Mouse (Mus musculus) kidney, embryonic 15.5 days (tissue): ENCODE measurements around the gene Gm10134. TPM values are rescaled to one million over a fixed set of nuclear protein-coding genes. Genes with fewer than 3 reads are reported as not detected.

Source experiments
- ATAC-seq: fragments of 200-750 bp; cut with Nextera tagmentation; replicated peaks from 2 replicates; pipeline ENCODE4 v1.8.0; 2017; ENCODE audit warnings: moderate TSS enrichment; ENCODE audit not compliant: low FRiP score
- H3K27ac ChIP-seq: fragments of 300-500 bp; sonication (generic); 2 replicates; pipeline ENCODE4 v1.5.1; 2015; ENCODE audit warnings: mild to moderate bottlenecking, inconsistent platforms
- H3K27me3 ChIP-seq: fragments of 300-500 bp; sonication (generic); 2 replicates; pipeline ENCODE4 v1.6.1; 2015; ENCODE audit warnings: inconsistent platforms
- H3K36me3 ChIP-seq: fragments of 300-500 bp; sonication (generic); 2 replicates; pipeline ENCODE4 v1.6.1; 2015; ENCODE audit warnings: inconsistent platforms
- H3K4me1 ChIP-seq: fragments of 300-500 bp; sonication (generic); 2 replicates; pipeline ENCODE4 v1.6.1; 2015; ENCODE audit warnings: inconsistent platforms
- H3K4me2 ChIP-seq: fragments of 300-500 bp; sonication (generic); 2 replicates; pipeline ENCODE4 v1.6.1; 2015; ENCODE audit warnings: moderate library complexity, mild to moderate bottlenecking, inconsistent platforms
- H3K4me3 ChIP-seq: fragments of 300-500 bp; sonication (generic); replicated peaks from 2 replicates; pipeline ENCODE4 v1.5.1; 2015; ENCODE audit warnings: mild to moderate bottlenecking, inconsistent platforms
- H3K9ac ChIP-seq: fragments of 300-500 bp; sonication (generic); 2 replicates; pipeline ENCODE4 v1.6.1; 2015; ENCODE audit warnings: mild to moderate bottlenecking, inconsistent platforms
- H3K9me3 ChIP-seq: fragments of 300-500 bp; sonication (generic); replicated peaks from 2 replicates; pipeline ENCODE4 v1.6.1; 2016; ENCODE audit warnings: inconsistent platforms
- WGBS: fragments of 180-500 bp; shearing (Covaris S2); methylation state at CpG from one replicate; pipeline ENCODE4 v1.1.7; 2015; ENCODE audit warnings: mixed read lengths; 5-methylcytosine and 5-hydroxymethylcytosine counted together
- polyA plus RNA-seq: library from polyadenylated mRNA; unstranded; fragments of >200 nt; fragmentation: Nextera tagmentation; extraction: Ambion mirVana; gene quantifications from 2 replicates; pipeline ENCODE4 v1.2.1, GENCODE M21; 2015

Gm10134 gene
- polyA plus RNA-seq, 1 experiment from 2014 or later: 12.6 TPM

GRCm38 (mm10) chr2:28525219-28525942, 19.5 kb downstream of the Gm10134 start:
- WGBS: 20% methylated on average over 11 of the region's 11 CpGs
- peak; percentile 72 for ATAC-seq

DNA sequence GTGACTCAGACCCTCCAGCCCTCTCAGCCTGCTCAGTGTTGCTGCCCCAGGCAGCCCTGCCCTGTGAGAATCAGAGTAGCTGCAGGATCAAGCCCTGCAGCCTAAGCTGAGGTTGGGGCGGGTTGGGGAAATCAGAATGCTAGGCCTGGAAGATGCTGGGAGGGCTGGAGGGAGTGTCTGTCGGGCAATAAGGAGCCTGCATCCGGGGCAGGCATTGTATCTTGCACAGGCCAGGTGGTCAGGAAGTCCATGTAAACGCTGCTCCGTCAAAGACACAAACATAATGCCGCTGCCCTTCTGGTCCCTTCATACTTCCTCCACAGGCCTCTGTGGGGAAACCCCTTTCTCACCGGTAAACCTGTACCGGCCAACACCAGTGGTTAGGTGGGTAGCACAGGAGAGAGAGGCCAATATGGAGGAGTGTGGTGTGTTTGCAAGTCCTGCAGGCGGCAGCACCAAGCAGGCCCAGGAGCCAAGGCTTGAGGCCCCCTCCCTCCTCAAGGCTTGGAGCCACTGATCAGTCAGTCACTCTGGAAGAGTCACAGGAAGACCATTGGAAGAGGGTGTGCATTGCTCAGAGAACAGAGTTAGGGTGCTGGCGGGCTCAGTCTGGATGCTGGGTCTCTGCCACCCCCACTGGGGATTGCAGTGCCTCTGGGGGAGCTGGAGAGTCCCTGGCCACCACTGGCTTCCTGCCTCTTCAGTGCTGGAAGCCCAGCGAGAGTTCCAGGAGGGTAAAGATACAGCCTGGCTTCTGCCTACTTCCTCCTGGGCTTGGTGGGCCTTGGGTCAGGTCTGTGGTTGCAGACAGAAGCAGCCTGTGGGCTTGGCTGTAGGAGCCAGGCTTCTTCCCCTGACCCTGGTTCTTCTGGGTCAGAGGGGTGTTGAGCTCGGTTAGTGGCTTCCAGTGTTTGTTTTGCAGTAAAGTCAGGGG, 20.3 kb downstream of the Gm10134 start:
- H3K4me3 ChIP-seq: no peak overlapping the region

More at GRCm38 (mm10) chr2:28525219-28525942, 19.5 kb downstream of the Gm10134 start:
- Histone ChIP-seq H3K9me3 (no peaks in the 10 kb centered on the region), H3K9ac (no peak overlapping the region), H3K27ac (peak overlapping the region; percentile 76), H3K27me3 (no peaks in the 10 kb centered on the region), H3K4me3 (no peak overlapping the region), H3K4me1 (peaks cover 65% of the 10 kb centered on the region), H3K36me3 (no peaks in the 10 kb centered on the region), H3K4me2 (peak overlapping the region; percentile 26; the same call in 1 of the 2 replicates)

DNA sequence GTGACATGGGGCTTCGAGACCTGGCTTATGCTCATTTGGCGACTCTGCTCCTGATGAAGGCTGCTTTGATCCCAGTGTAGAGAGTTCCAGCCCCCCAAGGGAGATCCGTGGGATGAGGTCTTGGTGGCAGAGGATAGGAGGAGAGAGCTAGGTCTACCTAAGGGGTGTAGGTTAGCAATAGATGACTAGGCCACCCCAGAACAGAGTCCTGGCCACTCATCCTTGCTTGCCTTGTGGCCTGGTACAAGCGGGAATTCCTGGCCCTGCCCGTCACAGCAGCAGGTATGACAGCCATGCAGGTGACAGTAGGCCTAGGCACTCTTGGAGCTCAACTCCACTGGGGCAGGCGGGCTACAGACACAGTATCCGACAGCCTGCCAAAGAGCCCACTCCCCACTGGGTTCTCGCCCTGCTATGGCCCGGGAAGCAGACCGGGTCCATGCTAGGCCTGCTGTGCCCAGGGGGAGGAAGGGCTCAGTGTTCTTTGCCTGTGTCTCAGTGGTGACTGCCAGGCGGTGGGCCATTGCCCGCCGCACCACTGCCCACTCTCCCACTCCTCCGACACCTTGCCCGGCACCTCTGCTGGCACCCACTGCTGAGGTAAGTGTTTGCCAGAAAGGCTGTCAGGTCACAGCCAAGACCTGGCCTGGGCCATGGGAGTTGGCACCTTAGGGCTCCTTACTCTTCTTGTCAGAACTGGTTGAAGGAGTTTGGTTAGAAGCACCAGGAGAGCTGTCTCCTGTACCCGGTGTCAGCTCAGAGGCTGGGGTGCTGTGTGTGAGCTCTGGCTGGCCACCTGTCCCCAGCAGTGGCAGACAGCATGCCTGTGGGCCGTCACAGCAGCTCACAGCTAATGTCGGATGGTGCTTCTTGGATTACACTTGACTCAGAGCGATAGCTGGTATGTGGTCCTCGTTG, 21.8 kb downstream of the Gm10134 start:
- no peak overlapping the region for H3K27ac ChIP-seq

More for the DNA sequence above, 20.3 kb downstream of the Gm10134 start:
- Histone ChIP-seq H3K9ac (no peak overlapping the region), H3K27me3 (no peaks in the 10 kb centered on the region), H3K9me3 (no peaks in the 10 kb centered on the region), H3K36me3 (no peaks in the 10 kb centered on the region), H3K27ac (peak overlapping the region; percentile 76), H3K4me1 (peaks cover 72% of the 10 kb centered on the region), H3K4me2 (no peak overlapping the region; the same call in 1 of the 2 replicates)
- ATAC-seq: no peak
- WGBS: 37% methylated on average over 12 of the region's 12 CpGs

GRCm38 (mm10) chr2:28528354-28528730, 22.4 kb downstream of the Gm10134 start:
- no peaks in the 10 kb centered on the region for H3K27me3 ChIP-seq
- no peak overlapping the region for H3K4me3 ChIP-seq
- H3K27ac ChIP-seq: no peak overlapping the region
- no peak overlapping the region for H3K9ac ChIP-seq
- no peaks in the 10 kb centered on the region for H3K9me3 ChIP-seq
- H3K36me3 ChIP-seq: no peaks in the 10 kb centered on the region
- WGBS: 74% methylated on average over 7 of the region's 7 CpGs
- H3K4me1 ChIP-seq: peaks cover 81% of the 10 kb centered on the region
- no peak for ATAC-seq
- H3K4me2 ChIP-seq: no peak overlapping the region

More for the DNA sequence above, 21.8 kb downstream of the Gm10134 start:
- Histone ChIP-seq H3K4me3 (no peak overlapping the region), H3K27me3 (no peaks in the 10 kb centered on the region), H3K9ac (no peak overlapping the region), H3K9me3 (no peaks in the 10 kb centered on the region), H3K4me1 (peaks cover 78% of the 10 kb centered on the region), H3K36me3 (no peaks in the 10 kb centered on the region), H3K4me2 (no peak overlapping the region)
- WGBS: 79% methylated on average over 20 of the region's 20 CpGs
- no peak for ATAC-seq

DNA sequence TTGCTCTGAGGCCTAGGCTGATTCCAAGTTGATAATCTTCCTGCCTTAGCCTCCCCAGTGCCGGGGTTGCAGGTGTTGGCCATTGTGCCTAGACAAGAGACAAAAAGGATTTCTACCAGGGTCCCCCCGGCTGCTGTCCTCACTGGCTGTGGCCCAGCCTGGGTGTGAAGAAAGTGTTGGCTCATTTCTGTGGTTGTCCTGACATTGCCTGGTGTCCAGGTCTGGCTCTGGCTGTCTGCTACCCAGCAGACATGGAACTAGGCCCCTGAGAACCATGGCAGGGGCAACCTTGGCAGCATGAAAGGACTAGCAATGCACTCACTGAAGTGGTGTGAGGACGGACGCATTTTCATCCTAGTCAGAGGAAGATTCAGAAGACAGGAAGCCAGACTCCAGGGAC, 24.0 kb downstream of the Gm10134 start:
- H3K4me2 ChIP-seq: no peak overlapping the region
- H3K9me3 ChIP-seq: no peaks in the 10 kb centered on the region
- no peaks in the 10 kb centered on the region for H3K36me3 ChIP-seq
- 64% methylated on average over 4 of the region's 4 CpGs for WGBS
- H3K27me3 ChIP-seq: no peaks in the 10 kb centered on the region
- ATAC-seq: no peak
- peaks cover 83% of the 10 kb centered on the region for H3K4me1 ChIP-seq
- H3K27ac ChIP-seq: no peak overlapping the region
- H3K9ac ChIP-seq: no peak overlapping the region
- no peak overlapping the region for H3K4me3 ChIP-seq

DNA sequence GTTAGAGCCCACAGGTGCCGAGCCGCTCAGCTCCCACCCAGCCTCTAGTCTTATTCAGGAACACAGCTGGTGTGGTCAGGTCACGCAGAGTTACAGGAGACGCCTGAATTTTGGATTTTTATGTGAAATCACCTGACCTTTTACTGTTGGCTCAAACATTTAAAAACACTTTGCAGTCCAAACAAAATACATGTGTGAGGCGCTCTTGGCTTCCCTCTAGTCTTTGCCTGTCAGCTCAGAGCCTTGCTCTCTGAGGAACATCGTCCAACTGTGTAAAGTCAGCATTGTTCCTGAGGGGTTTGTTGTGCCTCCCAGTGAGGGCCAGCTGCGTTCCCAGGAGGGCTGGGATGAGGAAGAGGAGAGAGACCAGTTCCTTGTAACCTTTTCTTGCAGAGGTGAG, 24.4 kb downstream of the Gm10134 start:
- Histone ChIP-seq H3K27ac (0 out of 2 replicates have a peak overlapping the region, but pooled peaks have one; percentile 11), H3K9me3 (no peaks in the 10 kb centered on the region), H3K36me3 (no peaks in the 10 kb centered on the region), H3K9ac (no peak overlapping the region), H3K4me1 (peaks cover 83% of the 10 kb centered on the region), H3K27me3 (no peaks in the 10 kb centered on the region), H3K4me3 (no peak overlapping the region), H3K4me2 (no peak overlapping the region)
- WGBS: 53% methylated on average over 7 of the region's 7 CpGs
- ATAC-seq: no peak

- Histone ChIP-seq H3K4me2 (peak overlapping the region; percentile 83), H3K27me3 (no peaks in the 10 kb centered on the region), H3K9me3 (no peaks in the 10 kb centered on the region), H3K4me3 (peak overlapping the region; percentile 74), H3K4me1 (peaks cover 89% of the 10 kb centered on the region), H3K36me3 (no peaks in the 10 kb centered on the region), H3K27ac (peak overlapping the region; percentile 68), H3K9ac (peak overlapping the region; percentile 74)
- peak; percentile 91 for ATAC-seq
- 3% methylated on average over 49 of the region's 49 CpGs for WGBS
Measured at GRCm38 (mm10) chr2:28532938-28533771, 27.3 kb downstream of the Gm10134 start.

GRCm38 (mm10) chr2:28533901-28534435, 28.1 kb downstream of the Gm10134 start:
- Histone ChIP-seq H3K9ac (peak overlapping the region; percentile 74), H3K4me2 (peak overlapping the region; percentile 83), H3K36me3 (no peaks in the 10 kb centered on the region), H3K9me3 (no peaks in the 10 kb centered on the region), H3K27ac (peak overlapping the region; percentile 68), H3K27me3 (no peaks in the 10 kb centered on the region), H3K4me1 (peaks cover 95% of the 10 kb centered on the region), H3K4me3 (peak overlapping the region; percentile 74)
- 63% methylated on average over 7 of the region's 7 CpGs for WGBS
- ATAC-seq: no peak

DNA sequence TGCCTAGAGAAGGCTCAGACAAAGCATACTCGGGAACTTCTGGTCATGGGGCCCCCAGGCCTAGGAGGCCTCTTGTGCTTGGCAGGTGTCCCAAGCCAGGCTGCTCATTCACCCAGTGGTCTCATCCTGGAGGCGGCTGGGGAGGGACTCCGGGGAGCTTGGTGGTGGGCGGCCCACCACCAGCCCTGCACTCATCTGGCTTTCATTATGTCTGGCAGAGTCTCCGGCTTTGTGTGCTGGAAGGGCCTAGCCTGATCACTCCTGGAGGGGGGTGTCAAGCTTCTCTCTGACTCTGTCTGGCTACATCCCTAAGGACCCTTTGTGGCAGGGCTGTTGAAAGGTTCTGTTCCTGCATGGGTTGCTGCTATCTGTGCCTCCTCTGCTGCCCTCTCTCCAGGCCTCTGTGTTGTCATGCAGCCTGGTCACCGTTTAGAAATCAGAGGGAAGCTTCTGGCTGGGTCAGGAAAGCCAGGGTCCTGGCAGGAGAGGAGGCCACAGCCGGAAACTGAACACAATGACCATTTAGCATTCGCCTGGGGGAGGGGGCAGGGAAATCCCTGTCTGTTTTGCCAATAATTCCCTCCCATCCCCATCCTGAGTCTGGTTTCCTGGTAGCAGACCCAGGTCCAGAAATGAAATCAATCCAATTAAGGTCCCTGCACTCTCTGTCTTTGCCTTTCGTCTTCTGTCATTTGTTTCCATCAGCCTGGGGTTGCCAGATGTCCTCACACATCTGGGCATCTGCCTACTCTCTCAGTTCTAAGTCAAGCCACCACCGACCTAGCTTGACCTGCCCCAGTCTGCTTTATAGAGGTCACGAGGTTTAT, 28.8 kb downstream of the Gm10134 start:
- Histone ChIP-seq H3K9ac (0 out of 2 replicates have a peak overlapping the region, but pooled peaks have one; percentile 74), H3K27me3 (no peaks in the 10 kb centered on the region), H3K4me2 (peak overlapping the region; percentile 83), H3K27ac (peak overlapping the region; percentile 68), H3K4me1 (peaks cover 99% of the 10 kb centered on the region), H3K36me3 (no peaks in the 10 kb centered on the region), H3K4me3 (peak overlapping the region; percentile 74), H3K9me3 (no peaks in the 10 kb centered on the region)
- ATAC-seq: no peak
- WGBS: 41% methylated on average over 11 of the region's 11 CpGs

DNA sequence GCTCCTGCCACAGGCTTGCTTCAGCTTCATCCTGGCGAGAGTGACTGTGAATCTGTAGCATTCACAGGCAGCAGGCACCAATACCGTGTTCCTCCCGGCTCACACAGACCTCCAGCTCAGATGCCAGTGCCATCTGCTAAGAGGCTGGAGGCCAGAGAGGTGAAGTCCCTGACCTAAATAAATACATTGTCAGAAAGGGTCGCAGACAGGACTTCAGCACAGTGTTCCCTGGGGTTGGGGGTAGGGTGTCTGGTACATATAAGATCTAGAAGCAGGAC, 29.3 kb downstream of the Gm10134 start:
- Histone ChIP-seq H3K9me3 (no peaks in the 10 kb centered on the region), H3K36me3 (no peaks in the 10 kb centered on the region), H3K27me3 (no peaks in the 10 kb centered on the region), H3K27ac (peak overlapping the region; percentile 68; the same call in 1 of the 2 replicates), H3K4me2 (peak overlapping the region; percentile 83), H3K4me3 (no peak overlapping the region), H3K9ac (0 out of 2 replicates have a peak overlapping the region, but pooled peaks have one; percentile 7), H3K4me1 (peaks cover 99% of the 10 kb centered on the region)
- ATAC-seq: no peak
- 26% methylated on average over 4 of the region's 4 CpGs for WGBS
